Mouse (Mus musculus) heart, embryonic 14.5 days (tissue): ENCODE results near the gene Clec2h. TPM values are rescaled to one million over a fixed set of nuclear protein-coding genes. Genes with fewer than 3 reads are reported as not detected.
"Not testable (repeated sequence)": the region's sequence is repeated elsewhere in the genome, so short reads cannot be mapped to it uniquely, and the experiment has no call there.

Experiments used
- ATAC-seq: fragments of 200-750 bp; cut with Nextera tagmentation; 2 replicates; pipeline ENCODE4 v1.8.0; 2017; ENCODE audit warnings: low read depth, moderate TSS enrichment; ENCODE audit not compliant: insufficient number of reproducible peaks, insufficient read depth, low FRiP score
- H3K27ac ChIP-seq, 2 experiments: fragments of 200-500 bp in 1 of 2; fragments of 300-500 bp in 1 of 2; sonication (generic) in 1 of 2; replicated peaks in 1 of 2; 2 replicates each; pipeline ENCODE4 v1.5.1; 2012 to 2014; ENCODE audit warnings: low read depth in 2 of 2, low read length in 2 of 2, control low read depth in 1 of 2, mild to moderate bottlenecking in 1 of 2, mixed read lengths in 1 of 2; ENCODE audit not compliant: control insufficient read depth in 1 of 2, insufficient read depth in 1 of 2
- H3K27me3 ChIP-seq: fragments of 300-500 bp; sonication (generic); 2 replicates; pipeline ENCODE4 v1.6.1; 2014; ENCODE audit warnings: mild to moderate bottlenecking, low read length, control low read depth; ENCODE audit not compliant: control insufficient read depth, insufficient read depth
- H3K36me3 ChIP-seq: fragments of 300-500 bp; sonication (generic); 2 replicates; pipeline ENCODE4 v1.6.1; 2014; ENCODE audit warnings: mild to moderate bottlenecking, control low read depth, low read length, mixed read lengths; ENCODE audit not compliant: control insufficient read depth, insufficient read depth
- H3K4me1 ChIP-seq, 2 experiments: fragments of 200-500 bp in 1 of 2; fragments of 300-500 bp in 1 of 2; sonication (generic) in 1 of 2; 2 replicates each; pipeline ENCODE4 v1.6.1; 2012 to 2014; ENCODE audit warnings: low read length in 2 of 2, control low read depth in 1 of 2, mixed read lengths in 1 of 2; ENCODE audit not compliant: control insufficient read depth in 2 of 2, insufficient read depth in 2 of 2
- H3K4me2 ChIP-seq: fragments of 300-500 bp; sonication (generic); 2 replicates; pipeline ENCODE4 v1.6.1; 2014; ENCODE audit warnings: mild to moderate bottlenecking, low read length
- H3K4me3 ChIP-seq, 2 experiments: fragments of 200-500 bp in 1 of 2; fragments of 300-500 bp in 1 of 2; sonication (generic) in 1 of 2; 2 replicates each; pipeline ENCODE4 v1.5.1; 2012 to 2014; ENCODE audit warnings: low read length in 2 of 2, mild to moderate bottlenecking in 2 of 2, control low read depth in 1 of 2, low read depth in 1 of 2, moderate library complexity in 1 of 2; ENCODE audit not compliant: control insufficient read depth in 1 of 2, insufficient read depth in 1 of 2
- H3K9ac ChIP-seq: fragments of 300-500 bp; sonication (generic); 2 replicates; pipeline ENCODE4 v1.6.1; 2014; ENCODE audit warnings: mild to moderate bottlenecking, low read length
- H3K9me3 ChIP-seq: fragments of 300-500 bp; sonication (generic); 2 replicates; pipeline ENCODE4 v1.6.1; 2016; ENCODE audit warnings: low read length, control low read depth; ENCODE audit not compliant: control insufficient read depth
- WGBS: fragments of 180-500 bp; shearing (Covaris S2); extraction: QIAGEN DNeasy Blood & Tissue Kit; methylation state at CpG from one replicate; pipeline ENCODE4 v1.1.7; 2014; 5-methylcytosine and 5-hydroxymethylcytosine counted together
- polyA plus RNA-seq: library from polyadenylated mRNA; unstranded; fragments of >200 nt; fragmentation: Nextera tagmentation; extraction: Ambion mirVana; gene quantifications from 2 replicates; pipeline ENCODE4 v1.2.1, GENCODE M21; 2014

The Clec2h gene
- polyA plus RNA-seq, 1 experiment from 2014 or later: not detected

GRCm38 (mm10) chr6:128640673-128641072 is 21.5 kb upstream of the Clec2h start:
- no peaks in the 10 kb centered on the region for H3K36me3 ChIP-seq
- no peak overlapping the region for H3K9ac ChIP-seq
- peaks cover 8% of the 10 kb centered on the region; the same call in 1 of the 2 replicates for H3K9me3 ChIP-seq
- no peaks in the 10 kb centered on the region for H3K4me1 ChIP-seq
- 79% methylated on average over 1 of the region's 1 CpGs for WGBS
- no peak overlapping the region for H3K4me3 ChIP-seq
- no peak overlapping the region for H3K4me2 ChIP-seq
- no peak overlapping the region for H3K27ac ChIP-seq
- no peaks in the 10 kb centered on the region for H3K27me3 ChIP-seq
- ATAC-seq: no peak

DNA sequence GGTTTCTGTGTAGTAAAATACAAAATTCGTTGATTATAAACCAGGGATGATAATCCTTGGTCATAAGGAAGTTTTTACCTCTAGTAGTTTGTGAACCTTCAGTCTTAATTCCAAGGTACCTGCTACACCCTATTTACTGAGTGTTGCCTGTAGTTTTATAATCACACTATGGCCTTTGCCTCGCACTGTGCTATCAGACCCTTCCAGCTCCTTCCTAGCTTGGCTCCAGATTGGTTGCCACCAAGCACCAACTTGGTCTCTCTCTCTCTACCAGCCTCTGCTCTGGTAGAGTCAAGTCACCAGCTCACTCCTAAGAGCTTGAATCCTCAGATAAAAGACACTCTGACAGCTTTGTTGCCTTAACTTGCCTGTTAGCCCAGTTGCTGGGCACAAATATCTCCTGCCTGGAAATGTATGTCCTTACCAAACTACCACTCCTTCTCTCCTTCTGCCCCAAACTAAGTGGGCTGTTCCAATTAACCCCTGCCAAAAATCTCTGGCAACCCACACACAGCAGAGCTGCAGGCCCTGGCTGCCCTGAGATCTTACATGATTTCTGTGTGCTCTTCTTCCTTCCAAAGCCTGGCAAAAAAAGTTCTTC is 21.0 kb upstream of the Clec2h start:
- WGBS: 60% methylated on average over 2 of the region's 2 CpGs
- no peaks in the 10 kb centered on the region for H3K36me3 ChIP-seq
- H3K4me3 ChIP-seq: no peak overlapping the region
- H3K27ac ChIP-seq: no peak overlapping the region
- no peaks in the 10 kb centered on the region for H3K27me3 ChIP-seq
- H3K9me3 ChIP-seq: peaks cover 4% of the 10 kb centered on the region; the same call in 1 of the 2 replicates
- H3K9ac ChIP-seq: no peak overlapping the region
- no peaks in the 10 kb centered on the region for H3K4me1 ChIP-seq
- no peak overlapping the region for H3K4me2 ChIP-seq
- no peak for ATAC-seq

GRCm38 (mm10) chr6:128643999-128644398 is 18.2 kb upstream of the Clec2h start:
- no peaks in the 10 kb centered on the region for H3K27me3 ChIP-seq
- H3K4me2 ChIP-seq: no peak overlapping the region
- H3K9me3 ChIP-seq: no peaks in the 10 kb centered on the region
- H3K36me3 ChIP-seq: no peaks in the 10 kb centered on the region
- H3K4me1 ChIP-seq: peaks cover 0 to 5% of the 10 kb centered on the region in 2 experiments; a peak in 1 of 4 replicates
- WGBS: 48% methylated on average over 2 of the region's 2 CpGs
- no peak overlapping the region for H3K4me3 ChIP-seq
- H3K27ac ChIP-seq: no peak overlapping the region
- ATAC-seq: no peak
- no peak overlapping the region for H3K9ac ChIP-seq

GRCm38 (mm10) chr6:128644694-128645093 is 17.5 kb upstream of the Clec2h start:
- H3K9me3 ChIP-seq, H3K9ac ChIP-seq, ATAC-seq, H3K4me1 ChIP-seq, H3K27me3 ChIP-seq, H3K4me3 ChIP-seq, H3K36me3 ChIP-seq, H3K27ac ChIP-seq, H3K4me2 ChIP-seq: not testable (repeated sequence)
- 93% methylated on average over 20 of the region's 20 CpGs for WGBS

DNA sequence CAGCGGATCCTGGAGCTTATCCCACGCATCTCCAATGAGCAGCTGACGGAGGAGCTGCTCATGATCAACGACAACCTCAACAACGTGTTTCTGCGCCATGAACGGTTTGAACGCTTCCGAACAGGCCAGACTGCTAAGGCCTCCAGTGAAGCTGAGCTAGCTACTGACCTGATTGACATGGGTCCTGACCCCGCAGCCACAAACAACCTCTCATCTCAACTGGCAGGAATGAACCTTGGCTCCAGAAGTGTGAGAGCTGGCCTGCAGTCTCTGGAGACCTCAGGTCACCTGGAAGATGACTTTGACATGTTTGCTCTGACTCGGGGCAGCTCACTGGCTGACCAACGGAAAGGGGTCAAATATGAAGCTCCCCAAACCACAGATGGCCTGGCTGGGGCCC is 16.5 kb upstream of the Clec2h start:
- not testable (repeated sequence) for H3K9ac ChIP-seq, H3K27ac ChIP-seq, H3K4me3 ChIP-seq, H3K4me1 ChIP-seq, H3K9me3 ChIP-seq, H3K27me3 ChIP-seq, H3K4me2 ChIP-seq, H3K36me3 ChIP-seq, ATAC-seq
- 88% methylated on average over 12 of the region's 12 CpGs for WGBS

DNA sequence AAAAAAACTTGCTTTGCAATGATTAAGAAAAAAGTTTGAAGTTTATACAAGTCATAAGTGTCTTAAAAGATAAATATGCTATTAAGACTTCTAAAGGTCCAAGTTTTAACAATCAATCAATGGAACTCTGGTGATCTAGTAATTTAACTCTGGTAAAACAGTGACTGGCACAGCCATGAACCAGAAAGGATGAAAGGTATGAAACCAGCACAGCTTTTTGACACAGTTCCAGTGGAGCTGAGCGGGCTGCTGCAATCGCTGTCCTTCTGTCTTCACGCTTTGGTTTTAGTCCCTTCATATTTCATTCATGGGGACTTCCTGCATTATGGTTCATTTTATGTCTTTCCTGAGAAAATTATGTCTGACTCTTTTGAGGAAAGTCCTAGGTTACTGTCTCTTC is 12.5 kb upstream of the Clec2h start:
- no peaks in the 10 kb centered on the region for H3K9me3 ChIP-seq
- no peak for ATAC-seq
- no peak overlapping the region for H3K9ac ChIP-seq
- H3K4me2 ChIP-seq: no peak overlapping the region
- H3K4me3 ChIP-seq: no peak overlapping the region
- no peaks in the 10 kb centered on the region for H3K27me3 ChIP-seq
- no peak overlapping the region for H3K27ac ChIP-seq
- WGBS: 80% methylated on average over 3 of the region's 3 CpGs
- peaks cover 0 to 5% of the 10 kb centered on the region in 2 experiments; a peak in 1 of 4 replicates for H3K4me1 ChIP-seq
- H3K36me3 ChIP-seq: no peaks in the 10 kb centered on the region

DNA sequence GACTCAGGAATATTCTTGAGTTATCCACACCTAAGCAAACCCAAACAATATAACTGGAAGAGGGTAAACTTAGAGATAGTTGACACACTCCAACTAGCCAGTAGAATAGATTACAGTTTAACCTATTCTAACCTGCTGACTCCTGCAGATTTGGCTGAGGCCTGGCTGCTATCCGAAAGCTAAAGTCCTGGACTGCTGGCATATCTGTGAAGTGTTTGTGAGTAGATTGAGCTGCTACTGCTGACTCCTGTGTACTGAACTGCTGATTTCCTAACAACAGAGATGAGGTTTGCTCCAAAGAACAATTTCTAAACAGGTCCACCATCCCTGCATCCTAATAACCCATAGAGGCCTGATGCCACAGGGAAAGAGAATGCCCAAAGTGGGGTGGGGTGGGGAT is 12.0 kb upstream of the Clec2h start:
- Histone ChIP-seq H3K36me3 (no peaks in the 10 kb centered on the region), H3K9me3 (no peaks in the 10 kb centered on the region), H3K9ac (no peak overlapping the region), H3K4me1 (peaks cover 0 to 5% of the 10 kb centered on the region in 2 experiments; a peak in 1 of 4 replicates), H3K27ac (no peak overlapping the region), H3K4me3 (no peak overlapping the region), H3K4me2 (no peak overlapping the region), H3K27me3 (no peaks in the 10 kb centered on the region)
- no peak for ATAC-seq
- 57% methylated on average over 1 of the region's 1 CpGs for WGBS

DNA sequence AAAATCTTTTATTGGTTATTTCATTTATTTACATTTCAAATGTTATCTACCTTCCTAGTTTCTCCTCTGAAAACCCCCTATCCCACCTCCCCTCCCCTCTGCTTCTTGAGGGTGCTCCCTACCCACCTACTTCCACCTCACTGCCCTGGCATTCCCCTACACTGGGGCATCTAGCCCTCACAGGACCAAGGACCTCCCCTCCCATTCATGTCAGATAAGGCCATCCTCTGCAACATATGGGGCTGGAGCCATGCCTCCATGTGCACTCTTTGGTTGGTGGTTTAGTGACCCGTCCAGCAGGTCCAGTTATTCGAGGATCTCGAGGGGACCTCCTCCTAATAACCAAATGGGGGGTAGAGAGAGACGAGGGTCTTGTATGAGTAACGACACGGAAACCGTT is 11.4 kb upstream of the Clec2h start:
- H3K27me3 ChIP-seq, ATAC-seq, H3K9me3 ChIP-seq, H3K4me3 ChIP-seq, H3K9ac ChIP-seq, H3K36me3 ChIP-seq, H3K27ac ChIP-seq, H3K4me2 ChIP-seq, H3K4me1 ChIP-seq: not testable (repeated sequence)
- whole genome bisulfite sequencing: 78% methylated on average over 4 of the region's 7 CpGs
